Mouse (Mus musculus): ENCODE data around the gene Ubr7. TPM values are rescaled to one million over a fixed set of nuclear protein-coding genes. Genes with fewer than 3 reads are reported as not detected.
A peak's percentile ranks its signal among the peaks of the same experiment; 100 is the strongest.

Ubr7 gene
- total and polyA plus RNA-seq, 3 experiments: 46.3 to 80.4 (median 48.8) TPM

- peak; percentile 37; the same call in 1 of the 2 replicates for TF ChIP-seq TBP (conservative IDR thresholded peaks at IDR 0.05; ENCODE audit: low read depth, low read length)
- no peak for TF ChIP-seq ZNF384 (IDR thresholded peaks at IDR 0.05; ENCODE audit: low read depth, low read length)
- TF ChIP-seq NRF1 (IDR thresholded peaks at IDR 0.05; ENCODE audit: low read depth, low read length): no peak
- TF ChIP-seq ELF1 (IDR thresholded peaks at IDR 0.05; ENCODE audit: low read depth, low read length): peak; percentile 86
Observed at GRCm38 (mm10) chr12:102743589-102744574, 13.9 kb upstream of the Ubr7 start, which contains the start of the genes Moap1 and Tmem251 (continued).

GRCm38 (mm10) chr12:102744839-102745238 lies 12.9 kb upstream of the Ubr7 start:
- H3K4me2 ChIP-seq (ENCODE audit: insufficient read depth, low read depth, poor library complexity, severe bottlenecking): peak overlapping the region; percentile 90
- peaks cover 41% of the 10 kb centered on the region for H3K79me2 ChIP-seq (replicated peaks; ENCODE audit: control insufficient read depth, extremely low read depth, insufficient read depth, poor library complexity, severe bottlenecking)
- H3K27me3 ChIP-seq (replicated peaks): no peaks in the 10 kb centered on the region
- no peaks in the 10 kb centered on the region for H3K9me3 ChIP-seq (replicated peaks; ENCODE audit: low read length)
- H3K27ac ChIP-seq (ENCODE audit: insufficient read depth, low read depth): no peak overlapping the region
- H3K4me1 ChIP-seq (ENCODE audit: control insufficient read depth in 1 of 2, insufficient read depth in 2 of 2): peaks cover 0 to 33% of the 10 kb centered on the region in 2 experiments; a peak in 2 of 4 replicates
- H3K4me3 ChIP-seq (replicated peaks in 1 of 3; ENCODE audit: low read depth in 2 of 3, low read length in 2 of 3, poor library complexity in 1 of 3): peak overlapping the region; percentile 78 to 84 (median 80)
- H3K9ac ChIP-seq (ENCODE audit: insufficient read depth, low read depth): peak overlapping the region; percentile 81; the same call in 1 of the 2 replicates
- H3K36me3 ChIP-seq (replicated peaks in 1 of 2; ENCODE audit: control insufficient read depth in 1 of 2, insufficient read depth in 1 of 2, low read length in 1 of 2): peaks cover 10 to 54% of the 10 kb centered on the region in 2 experiments
- dilution Hi-C loops (cut with MboI; ENCODE audit: extremely low pct_ligation_motif_present, extremely low pct_unique_long_range_greater_than_20kb, low sequenced_read_pairs) (no loop called here), in situ Hi-C loops (cut with MboI; ENCODE audit: low pct_ligation_motif_present, low pct_unique_long_range_greater_than_20kb, low sequenced_read_pairs) (loop anchor here (10.0 kb wide), 1 partner anchor 320 kb away; no protein-coding TSS in a partner anchor)
- DNase-seq (ENCODE audit: extremely low read depth): peak; percentile 83
- TF ChIP-seq MAX (IDR thresholded peaks at IDR 0.05; ENCODE audit: low read length) (no peak), ZNF384 (IDR thresholded peaks at IDR 0.05; ENCODE audit: low read depth, low read length) (no peak), RCOR1 (conservative IDR thresholded peaks at IDR 0.05; ENCODE audit: low read depth, low read length) (no peak), ELF1 (IDR thresholded peaks at IDR 0.05; ENCODE audit: low read depth, low read length) (no peak), KAT2A (IDR thresholded peaks at IDR 0.05; ENCODE audit: insufficient replicate concordance, low read length) (no peak), JUN (IDR thresholded peaks at IDR 0.05; ENCODE audit: insufficient read depth, low read depth, low read length) (no peak), MXI1 (IDR thresholded peaks at IDR 0.05; ENCODE audit: low read depth, low read length) (no peak), MAZ (IDR thresholded peaks at IDR 0.05; ENCODE audit: low read depth, low read length) (no peak), TBP (conservative IDR thresholded peaks at IDR 0.05; ENCODE audit: low read depth, low read length) (no peak), SIN3A (IDR thresholded peaks at IDR 0.05; ENCODE audit: low read length) (no peak), IRF4 (IDR thresholded peaks at IDR 0.05; ENCODE audit: low read depth, low read length) (no peak), USF2 (conservative IDR thresholded peaks at IDR 0.05; ENCODE audit: low read depth, low read length) (no peak), ZKSCAN1 (IDR thresholded peaks at IDR 0.05; ENCODE audit: borderline replicate concordance, low read depth, low read length) (no peak), GABPA (IDR thresholded peaks at IDR 0.05; ENCODE audit: insufficient replicate concordance, low read depth, low read length) (no peak), E2F4 (IDR thresholded peaks at IDR 0.05; ENCODE audit: insufficient replicate concordance, low read depth, low read length) (no peak), CTCF (conservative IDR thresholded peaks at IDR 0.05 in 1 of 2, IDR thresholded peaks at IDR 0.05 in 1 of 2; ENCODE audit: low read depth in 2 of 2, low read length in 2 of 2) (peak; percentile 10 to 41; a peak in 2 of 4 replicates), UBTF (IDR thresholded peaks at IDR 0.05; ENCODE audit: low read depth, low read length) (no peak), JUND (conservative IDR thresholded peaks at IDR 0.05; ENCODE audit: low read depth, low read length) (0 out of 2 replicates have a peak, but pooled peaks have one; percentile 27), ZC3H11A (IDR thresholded peaks at IDR 0.05; ENCODE audit: low read depth, low read length) (no peak), POLR2AphosphoS2 (IDR thresholded peaks at IDR 0.05; ENCODE audit: low read depth, low read length) (no peak), SMC3 (IDR thresholded peaks at IDR 0.05; ENCODE audit: low read depth, low read length) (no peak), RAD21 (IDR thresholded peaks at IDR 0.05; ENCODE audit: low read depth, low read length) (no peak), PAX5 (IDR thresholded peaks at IDR 0.05; ENCODE audit: low read length) (no peak), MEF2A (IDR thresholded peaks at IDR 0.05; ENCODE audit: borderline replicate concordance, low read depth, low read length) (no peak), USF1 (IDR thresholded peaks at IDR 0.05; ENCODE audit: low read depth, low read length) (no peak), ETS1 (conservative IDR thresholded peaks at IDR 0.05; ENCODE audit: low read depth, low read length) (peak; percentile 42; the same call in 1 of the 2 replicates), EP300 (IDR thresholded peaks at IDR 0.05; ENCODE audit: low read length) (peak; percentile 28; the same call in 1 of the 2 replicates), NRF1 (IDR thresholded peaks at IDR 0.05; ENCODE audit: low read depth, low read length) (no peak), BHLHE40 (IDR thresholded peaks at IDR 0.05; ENCODE audit: low read depth, low read length) (peak; percentile 68; the same call in 1 of the 2 replicates), TCF12 (IDR thresholded peaks at IDR 0.05; ENCODE audit: low read depth, low read length) (no peak), MYC (IDR thresholded peaks at IDR 0.05; ENCODE audit: low read depth, low read length) (no peak), MAFK (IDR thresholded peaks at IDR 0.05; ENCODE audit: insufficient replicate concordance, low read length) (no peak), POLR2A (IDR thresholded peaks at IDR 0.05; ENCODE audit: low read depth, low read length) (no peak), CHD1 (IDR thresholded peaks at IDR 0.05; ENCODE audit: low read depth, low read length) (no peak)

All from CH12.LX (cell line).